Mouse (Mus musculus): ENCODE results near the gene Arid4a. TPM values are rescaled to one million over a fixed set of nuclear protein-coding genes. Genes with fewer than 3 reads are reported as not detected.

The Arid4a gene
- total RNA-seq, 4 experiments from 2014 or later = 6.7 to 8.4 (median 7.3) TPM

DNA sequence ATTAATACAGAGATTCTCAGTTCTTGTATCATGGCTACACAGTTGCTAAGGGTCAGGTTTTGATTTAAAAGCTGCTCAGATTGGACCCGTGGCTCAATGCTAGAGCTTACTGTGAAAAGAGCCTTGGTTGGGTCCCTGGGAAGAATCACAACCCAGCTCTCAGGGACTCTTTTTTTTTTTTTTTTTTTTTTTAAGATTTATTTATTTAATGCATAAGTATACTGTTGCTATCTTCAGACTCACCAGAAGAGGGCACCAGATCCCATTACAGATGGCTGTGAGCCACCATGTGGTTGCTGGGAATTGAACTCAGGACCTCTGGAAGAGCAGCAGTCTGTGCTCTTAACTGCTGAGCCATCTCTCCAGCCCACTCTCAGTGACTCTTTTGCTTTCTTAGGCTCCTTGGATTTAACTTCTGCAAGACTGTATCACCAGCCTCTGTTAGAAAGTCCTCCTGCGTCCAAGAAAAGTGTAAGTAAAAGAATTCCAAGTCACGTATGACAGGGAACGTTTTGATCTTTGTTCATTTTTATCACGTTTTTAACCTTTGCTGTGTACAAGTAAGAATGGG lies 123.6 kb downstream of the Arid4a start:
- DNase-seq (ENCODE audit: low spot score in 2 of 2) = no peak

DNA sequence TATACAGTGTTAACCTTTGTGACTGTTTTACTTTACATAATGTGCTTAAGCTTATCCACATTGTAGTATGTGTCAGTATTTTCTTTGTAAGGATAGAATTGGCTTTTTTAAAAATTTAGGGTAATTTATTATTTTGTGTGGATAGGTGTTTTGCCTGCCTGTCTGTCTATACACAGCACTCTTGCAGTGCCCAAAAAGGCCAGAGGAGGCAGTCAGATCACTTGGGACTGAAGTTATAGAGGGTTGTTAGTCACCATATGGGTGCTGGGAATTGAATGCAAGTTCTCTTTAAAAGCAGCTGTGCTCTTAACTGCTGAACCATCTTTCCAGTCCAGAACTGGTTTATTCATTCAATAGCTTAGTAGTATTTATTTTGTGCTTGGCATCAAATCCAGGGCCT lies 125.4 kb downstream of the Arid4a start:
- DNase-seq (ENCODE audit: low spot score in 2 of 2) = no peak

DNA sequence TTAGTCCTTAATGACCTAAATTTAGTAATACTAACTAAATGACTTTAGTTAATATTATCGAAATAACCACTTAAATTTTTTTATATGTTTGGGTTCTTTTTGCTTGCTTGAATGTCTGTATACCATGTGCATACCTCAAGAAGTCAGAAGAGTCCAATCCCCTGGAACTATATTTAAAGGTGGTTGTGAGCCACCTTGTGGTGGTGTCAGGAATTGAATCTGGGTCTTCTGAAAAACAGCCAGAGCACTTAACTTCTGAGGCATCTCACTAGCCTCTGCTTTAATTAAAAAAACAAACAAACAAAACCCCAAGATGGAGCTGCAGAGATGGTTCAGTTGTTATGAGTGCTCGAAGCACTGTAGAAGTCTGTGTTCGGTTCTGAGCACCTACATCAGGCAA lies 131.9 kb downstream of the Arid4a start:
- DNase-seq (ENCODE audit: low spot score in 2 of 2) = no peak

Other genes with a start within 250 kb of the Arid4a start
- gene Frmd6, start 190.5 kb upstream of the Arid4a start, total RNA-seq (2022) = 10 to 100 TPM in 2 of 4 experiments, 1 to 10 TPM in 2; 8.7 to 13.6 (median 11.3) TPM
- gene Actr10, start 78.1 kb upstream of the Arid4a start, total RNA-seq (2022) = 100 to 1,000 TPM in 1 of 4 experiments, 10 to 100 TPM in 3; 91.7 to 107 (median 95.3) TPM
- gene Psma3, start 41.4 kb upstream of the Arid4a start, total RNA-seq (2022) = 100 to 1,000 TPM; 242 to 262 (median 246) TPM
- not detected for gene Tomm20l, start 95.4 kb downstream of the Arid4a start, total RNA-seq (2022)
- 10 to 100 TPM; 24.4 to 32.6 (median 26.6) TPM for gene Timm9, start 120.7 kb downstream of the Arid4a start, total RNA-seq (2022)
- 1 to 10 TPM; 4.0 to 5.3 (median 4.2) TPM for gene 2700049A03Rik, start 120.9 kb downstream of the Arid4a start, total RNA-seq (2022)

All from gastrocnemius, adult 8-10 months (tissue).